Mouse (Mus musculus) limb, embryonic 15.5 days (tissue): ENCODE results near the gene Micall1. TPM values are rescaled to one million over a fixed set of nuclear protein-coding genes. Genes with fewer than 3 reads are reported as not detected.
A peak's percentile ranks its signal among the peaks of the same experiment; 100 is the strongest.

Experiments used
- ATAC-seq: fragments of 200-750 bp; cut with Nextera tagmentation; 2 replicates; pipeline ENCODE4 v1.8.0; 2017; ENCODE audit warnings: low read depth, moderate TSS enrichment; ENCODE audit not compliant: insufficient number of reproducible peaks, low FRiP score, low TSS enrichment
- H3K27ac ChIP-seq: fragments of 300-500 bp; sonication (generic); 2 replicates; pipeline ENCODE4 v1.5.1; 2015; ENCODE audit warnings: moderate library complexity, mild to moderate bottlenecking, inconsistent platforms
- H3K27me3 ChIP-seq: fragments of 300-500 bp; sonication (generic); 2 replicates; pipeline ENCODE4 v1.6.1; 2015; ENCODE audit warnings: inconsistent platforms
- H3K36me3 ChIP-seq: fragments of 300-500 bp; sonication (generic); 2 replicates; pipeline ENCODE4 v1.6.1; 2015; ENCODE audit warnings: inconsistent platforms
- H3K4me1 ChIP-seq: fragments of 300-500 bp; sonication (generic); 2 replicates; pipeline ENCODE4 v1.6.1; 2015; ENCODE audit warnings: inconsistent platforms
- H3K4me2 ChIP-seq: fragments of 300-500 bp; sonication (generic); 2 replicates; pipeline ENCODE4 v1.6.1; 2015; ENCODE audit warnings: mild to moderate bottlenecking, inconsistent platforms
- H3K4me3 ChIP-seq: fragments of 300-500 bp; sonication (generic); 2 replicates; pipeline ENCODE4 v1.5.1; 2015; ENCODE audit warnings: mild to moderate bottlenecking, inconsistent platforms
- H3K9ac ChIP-seq: fragments of 300-500 bp; sonication (generic); 2 replicates; pipeline ENCODE4 v1.6.1; 2015; ENCODE audit warnings: inconsistent platforms
- H3K9me3 ChIP-seq: fragments of 300-500 bp; sonication (generic); 2 replicates; pipeline ENCODE4 v1.6.1; 2016; ENCODE audit warnings: inconsistent platforms
- WGBS: fragments of 180-500 bp; shearing (Covaris S2); methylation state at CpG from one replicate; pipeline ENCODE4 v1.1.7; 2015; 5-methylcytosine and 5-hydroxymethylcytosine counted together
- polyA plus RNA-seq: library from polyadenylated mRNA; unstranded; fragments of >200 nt; fragmentation: Nextera tagmentation; extraction: Ambion mirVana; gene quantifications from 2 replicates; pipeline ENCODE4 v1.2.1, GENCODE M21; 2015

Micall1 gene
- polyA plus RNA-seq = 15.1 and 16.3 TPM in 2 replicates

- Histone ChIP-seq H3K9ac (peak within 1 kb of the TSS; percentile 96), H3K4me1 (peaks cover 38% of the 10 kb centered on the region), H3K4me3 (peak within 1 kb of the TSS; percentile 92), H3K9me3 (no peaks in the 10 kb centered on the region), H3K27ac (peak within 1 kb of the TSS; percentile 93), H3K27me3 (no peaks in the 10 kb centered on the region), H3K36me3 (peaks cover 7% of the 10 kb centered on the region), H3K4me2 (peak within 1 kb of the TSS; percentile 91)
- peak; percentile 77 for ATAC-seq
- under 1% methylated on average over 67 of the region's 85 CpGs for WGBS
These were observed at the start of gene Micall1 for GRCm38 (mm10) chr15:79108421-79109320. Gene Micall1 (plus strand): TSS chr15:79108898.

- H3K9me3 ChIP-seq = no peaks in the 10 kb centered on the region
- WGBS = 82% methylated on average over 14 of the region's 14 CpGs
These were observed 47.7 kb upstream of the Micall1 start for GRCm38 (mm10) chr15:79060887-79061565.

GRCm38 (mm10) chr15:79062376-79063159 is 46.1 kb upstream of the Micall1 start, which contains the start of gene Ankrd54:
Gene Ankrd54 (minus strand): TSS chr15:79062893.
- WGBS = under 1% methylated on average over 80 of the region's 80 CpGs
- no peaks in the 10 kb centered on the region for H3K9me3 ChIP-seq
- H3K27ac ChIP-seq = peak within 1 kb of the TSS; percentile 79
- H3K36me3 ChIP-seq = peaks cover 33% of the 10 kb centered on the region
- H3K4me1 ChIP-seq = peaks cover 14% of the 10 kb centered on the region
- ATAC-seq = peak; percentile 100
- H3K4me2 ChIP-seq = peak within 1 kb of the TSS; percentile 63
- H3K9ac ChIP-seq = peak within 1 kb of the TSS; percentile 90
- H3K27me3 ChIP-seq = no peaks in the 10 kb centered on the region
- H3K4me3 ChIP-seq = peak within 1 kb of the TSS; percentile 95

More at GRCm38 (mm10) chr15:79060887-79061565, 47.7 kb upstream of the Micall1 start:
- H3K4me3 ChIP-seq = 0 out of 2 replicates have a peak overlapping the region, but pooled peaks have one; percentile 95
- H3K27me3 ChIP-seq = no peaks in the 10 kb centered on the region
- peaks cover 48% of the 10 kb centered on the region for H3K36me3 ChIP-seq
- ATAC-seq = no peak
- peaks cover 14% of the 10 kb centered on the region for H3K4me1 ChIP-seq
- H3K27ac ChIP-seq = 0 out of 2 replicates have a peak overlapping the region, but pooled peaks have one; percentile 17
- H3K9ac ChIP-seq = no peak overlapping the region
- H3K4me2 ChIP-seq = no peak overlapping the region; the same call in 1 of the 2 replicates

GRCm38 (mm10) chr15:79063160-79063740 is 45.4 kb upstream of the Micall1 start:
- Histone ChIP-seq H3K4me3 (peak overlapping the region; percentile 95), H3K9me3 (no peaks in the 10 kb centered on the region), H3K36me3 (peaks cover 27% of the 10 kb centered on the region), H3K27me3 (no peaks in the 10 kb centered on the region), H3K4me1 (peaks cover 14% of the 10 kb centered on the region), H3K27ac (0 out of 2 replicates have a peak overlapping the region, but pooled peaks have one; percentile 2), H3K4me2 (peak overlapping the region; percentile 41), H3K9ac (no peak overlapping the region)
- WGBS = 8% methylated on average over 14 of the region's 14 CpGs
- no peak for ATAC-seq

- H3K4me3 ChIP-seq = no peak overlapping the region
- 36% methylated on average over 8 of the region's 8 CpGs for WGBS
- H3K27me3 ChIP-seq = no peaks in the 10 kb centered on the region
- H3K4me2 ChIP-seq = no peak overlapping the region
- H3K4me1 ChIP-seq = peaks cover 14% of the 10 kb centered on the region
- H3K36me3 ChIP-seq = peaks cover 8% of the 10 kb centered on the region
- H3K27ac ChIP-seq = 0 out of 2 replicates have a peak overlapping the region, but pooled peaks have one; percentile 54
- no peaks in the 10 kb centered on the region for H3K9me3 ChIP-seq
- no peak for ATAC-seq
- no peak overlapping the region for H3K9ac ChIP-seq
These were observed 43.5 kb upstream of the Micall1 start for GRCm38 (mm10) chr15:79065086-79065770.

- Histone ChIP-seq H3K27ac (no peak overlapping the region), H3K4me3 (no peak overlapping the region), H3K4me2 (no peak overlapping the region), H3K9me3 (no peaks in the 10 kb centered on the region), H3K4me1 (peaks cover 12% of the 10 kb centered on the region), H3K36me3 (no peaks in the 10 kb centered on the region), H3K27me3 (no peaks in the 10 kb centered on the region), H3K9ac (no peak overlapping the region)
- 32% methylated on average over 2 of the region's 2 CpGs for WGBS
- no peak for ATAC-seq
These were observed 42.4 kb upstream of the Micall1 start for GRCm38 (mm10) chr15:79066276-79066675.

- Histone ChIP-seq H3K4me2 (no peak overlapping the region), H3K36me3 (no peaks in the 10 kb centered on the region), H3K4me3 (no peak overlapping the region), H3K27ac (no peak overlapping the region), H3K4me1 (0 out of 2 replicates have a peak, but pooled peaks cover 2% of the 10 kb centered on the region), H3K9ac (no peak overlapping the region), H3K27me3 (no peaks in the 10 kb centered on the region), H3K9me3 (no peaks in the 10 kb centered on the region)
- WGBS = 57% methylated on average over 3 of the region's 3 CpGs
- no peak for ATAC-seq
These were observed 41.1 kb upstream of the Micall1 start for GRCm38 (mm10) chr15:79067631-79068030.

GRCm38 (mm10) chr15:79068416-79068815 is 40.3 kb upstream of the Micall1 start:
- H3K27ac ChIP-seq = no peak overlapping the region
- no peaks in the 10 kb centered on the region for H3K36me3 ChIP-seq
- 0 out of 2 replicates have a peak, but pooled peaks cover under 1% of the 10 kb centered on the region for H3K4me1 ChIP-seq
- 81% methylated on average over 3 of the region's 3 CpGs for WGBS
- H3K9me3 ChIP-seq = no peaks in the 10 kb centered on the region
- ATAC-seq = no peak
- H3K9ac ChIP-seq = no peak overlapping the region
- H3K4me2 ChIP-seq = no peak overlapping the region
- H3K4me3 ChIP-seq = no peak overlapping the region
- H3K27me3 ChIP-seq = no peaks in the 10 kb centered on the region

GRCm38 (mm10) chr15:79071117-79072039 is 37.3 kb upstream of the Micall1 start:
- 63% methylated on average over 5 of the region's 5 CpGs for WGBS
- ATAC-seq = no peak
- H3K9ac ChIP-seq = no peak overlapping the region

GRCm38 (mm10) chr15:79073752-79074151 is 34.9 kb upstream of the Micall1 start:
- Histone ChIP-seq H3K27me3 (no peaks in the 10 kb centered on the region), H3K9me3 (no peaks in the 10 kb centered on the region), H3K9ac (no peak overlapping the region), H3K4me1 (peaks cover 16% of the 10 kb centered on the region), H3K36me3 (peaks cover 19% of the 10 kb centered on the region), H3K27ac (no peak overlapping the region), H3K4me2 (no peak overlapping the region), H3K4me3 (no peak overlapping the region)
- ATAC-seq = no peak

More at GRCm38 (mm10) chr15:79071117-79072039, 37.3 kb upstream of the Micall1 start:
- Histone ChIP-seq H3K27me3 (no peaks in the 10 kb centered on the region), H3K9me3 (no peaks in the 10 kb centered on the region), H3K27ac (no peak overlapping the region), H3K4me1 (peaks cover 13% of the 10 kb centered on the region), H3K36me3 (peaks cover under 1% of the 10 kb centered on the region; the same call in 1 of the 2 replicates), H3K4me2 (no peak overlapping the region), H3K4me3 (no peak overlapping the region)
